Mouse (Mus musculus) E14TG2a.4 (cell line): ENCODE data around the gene Mov10.

Source experiments
- CTCF ChIP-seq: conservative IDR thresholded peaks from 2 replicates; pipeline ENCODE4 v1.5.1; 2014; ENCODE audit warnings: low read length
- NANOG ChIP-seq: IDR thresholded peaks from 2 replicates; pipeline ENCODE4 v1.6.1; 2014; ENCODE audit warnings: borderline replicate concordance, low read length, mixed read lengths

DNA sequence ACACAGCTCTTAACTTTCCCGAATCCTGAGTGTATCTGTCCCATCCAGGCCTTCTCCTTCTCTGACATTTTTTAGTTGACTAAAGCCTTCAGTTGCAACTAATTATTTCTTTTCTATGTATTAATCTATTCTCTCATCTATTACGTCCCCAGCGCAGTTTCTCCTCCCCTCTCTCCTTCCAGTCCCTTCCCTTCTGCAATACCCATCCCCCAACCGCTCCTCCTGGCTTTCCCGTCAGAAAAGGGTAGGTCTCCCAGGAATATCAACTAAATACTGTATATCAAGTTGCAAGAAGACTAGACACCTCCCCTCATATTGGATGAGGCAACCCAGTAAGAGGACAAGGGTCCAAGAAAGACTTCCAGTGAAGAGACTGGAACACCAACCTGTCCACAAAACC is 59.5 kb downstream of the Mov10 start:
- TF ChIP-seq CTCF (no peak), NANOG (no peak)
